Mouse (Mus musculus) kidney, embryonic 14.5 days (tissue): ENCODE results near the gene Nek11. TPM values are rescaled to one million over a fixed set of nuclear protein-coding genes. Genes with fewer than 3 reads are reported as not detected.

ENCODE experiments used
- ATAC-seq: fragments of 200-750 bp; cut with Nextera tagmentation; 2 replicates; pipeline ENCODE4 v1.8.0; 2017; ENCODE audit warnings: moderate number of reproducible peaks, mild to moderate bottlenecking, moderate TSS enrichment, moderate library complexity; ENCODE audit not compliant: low FRiP score, low TSS enrichment
- H3K27ac ChIP-seq: fragments of 300-500 bp; sonication (generic); 2 replicates; pipeline ENCODE4 v1.5.1; 2014; ENCODE audit warnings: low read depth, mild to moderate bottlenecking, low read length, moderate library complexity, mixed read lengths
- H3K27me3 ChIP-seq: fragments of 300-500 bp; sonication (generic); 2 replicates; pipeline ENCODE4 v1.6.1; 2014; ENCODE audit warnings: mild to moderate bottlenecking, low read length; ENCODE audit not compliant: control insufficient read depth, insufficient read depth
- H3K36me3 ChIP-seq: fragments of 300-500 bp; sonication (generic); 2 replicates; pipeline ENCODE4 v1.6.1; 2014; ENCODE audit warnings: low read length, mixed read lengths; ENCODE audit not compliant: control insufficient read depth, insufficient read depth
- H3K4me1 ChIP-seq: fragments of 300-500 bp; sonication (generic); 2 replicates; pipeline ENCODE4 v1.6.1; 2014; ENCODE audit warnings: low read length, mixed read lengths; ENCODE audit not compliant: control insufficient read depth, insufficient read depth
- H3K4me2 ChIP-seq: fragments of 300-500 bp; sonication (generic); replicated peaks from 2 replicates; pipeline ENCODE4 v1.6.1; 2014; ENCODE audit warnings: low read depth, mild to moderate bottlenecking, low read length
- H3K4me3 ChIP-seq: fragments of 300-500 bp; sonication (generic); 2 replicates; pipeline ENCODE4 v1.5.1; 2014; ENCODE audit warnings: mild to moderate bottlenecking, low read length
- H3K9ac ChIP-seq: fragments of 300-500 bp; sonication (generic); 2 replicates; pipeline ENCODE4 v1.6.1; 2014; ENCODE audit warnings: low read depth, mild to moderate bottlenecking, low read length, moderate library complexity
- H3K9me3 ChIP-seq: fragments of 300-500 bp; sonication (generic); 2 replicates; pipeline ENCODE4 v1.6.1; 2016; ENCODE audit warnings: low read length; ENCODE audit not compliant: control insufficient read depth
- WGBS: fragments of 180-500 bp; shearing (Covaris S2); extraction: QIAGEN DNeasy Blood & Tissue Kit; methylation state at CpG from one replicate; pipeline ENCODE4 v1.1.7; 2014; 5-methylcytosine and 5-hydroxymethylcytosine counted together
- polyA plus RNA-seq: library from polyadenylated mRNA; unstranded; fragments of >200 nt; fragmentation: Nextera tagmentation; extraction: Ambion mirVana; gene quantifications from 2 replicates; pipeline ENCODE4 v1.2.1, GENCODE M21; 2014

Nek11 gene
- polyA plus RNA-seq, 1 experiment from 2014 or later, result 0.49 TPM

- H3K9ac ChIP-seq, result no peak overlapping the region
- H3K36me3 ChIP-seq, result no peaks in the 10 kb centered on the region
- no peak overlapping the region for H3K27ac ChIP-seq
- H3K4me2 ChIP-seq, result no peak overlapping the region
- ATAC-seq, result no peak
- H3K4me3 ChIP-seq, result no peak overlapping the region
- 74% methylated on average over 7 of the region's 7 CpGs for WGBS
- H3K27me3 ChIP-seq, result no peaks in the 10 kb centered on the region
- H3K9me3 ChIP-seq, result no peaks in the 10 kb centered on the region
- no peaks in the 10 kb centered on the region for H3K4me1 ChIP-seq
Observed at GRCm38 (mm10) chr9:105376411-105376810, 18.9 kb downstream of the Nek11 start.

GRCm38 (mm10) chr9:105374361-105374760 lies 21.0 kb downstream of the Nek11 start:
- Histone ChIP-seq H3K9ac (no peak overlapping the region), H3K27me3 (no peaks in the 10 kb centered on the region), H3K4me2 (no peak overlapping the region), H3K36me3 (no peaks in the 10 kb centered on the region), H3K27ac (no peak overlapping the region), H3K4me1 (no peaks in the 10 kb centered on the region), H3K9me3 (no peaks in the 10 kb centered on the region), H3K4me3 (no peak overlapping the region)
- 52% methylated on average over 5 of the region's 5 CpGs for WGBS
- no peak for ATAC-seq

GRCm38 (mm10) chr9:105368605-105369004 lies 26.7 kb downstream of the Nek11 start:
- Histone ChIP-seq H3K4me2 (no peak overlapping the region), H3K4me1 (no peaks in the 10 kb centered on the region), H3K27ac (no peak overlapping the region), H3K9ac (no peak overlapping the region), H3K27me3 (no peaks in the 10 kb centered on the region), H3K9me3 (no peaks in the 10 kb centered on the region), H3K4me3 (no peak overlapping the region), H3K36me3 (no peaks in the 10 kb centered on the region)
- no peak for ATAC-seq
- WGBS, result 90% methylated on average over 3 of the region's 3 CpGs

GRCm38 (mm10) chr9:105366199-105366598 lies 29.1 kb downstream of the Nek11 start:
- H3K27me3 ChIP-seq, result no peaks in the 10 kb centered on the region
- H3K9ac ChIP-seq, result no peak overlapping the region
- H3K27ac ChIP-seq, result no peak overlapping the region
- no peak overlapping the region for H3K4me2 ChIP-seq
- H3K9me3 ChIP-seq, result no peaks in the 10 kb centered on the region
- 87% methylated on average over 4 of the region's 4 CpGs for WGBS
- no peaks in the 10 kb centered on the region for H3K36me3 ChIP-seq
- H3K4me1 ChIP-seq, result no peaks in the 10 kb centered on the region
- no peak for ATAC-seq
- H3K4me3 ChIP-seq, result no peak overlapping the region

- no peak overlapping the region for H3K9ac ChIP-seq
- no peak overlapping the region for H3K4me2 ChIP-seq
- no peaks in the 10 kb centered on the region for H3K36me3 ChIP-seq
- no peak overlapping the region for H3K27ac ChIP-seq
- no peaks in the 10 kb centered on the region for H3K4me1 ChIP-seq
- WGBS, result 76% methylated on average over 5 of the region's 5 CpGs
- no peak overlapping the region for H3K4me3 ChIP-seq
- H3K27me3 ChIP-seq, result no peaks in the 10 kb centered on the region
- no peak for ATAC-seq
- H3K9me3 ChIP-seq, result no peaks in the 10 kb centered on the region
Observed at GRCm38 (mm10) chr9:105363520-105364231, 31.6 kb downstream of the Nek11 start.

GRCm38 (mm10) chr9:105362181-105362580 lies 33.1 kb downstream of the Nek11 start:
- Histone ChIP-seq H3K4me3 (no peak overlapping the region), H3K9ac (no peak overlapping the region), H3K4me2 (no peak overlapping the region), H3K9me3 (no peaks in the 10 kb centered on the region), H3K4me1 (no peaks in the 10 kb centered on the region), H3K27ac (no peak overlapping the region), H3K36me3 (no peaks in the 10 kb centered on the region), H3K27me3 (no peaks in the 10 kb centered on the region)
- 82% methylated on average over 2 of the region's 2 CpGs for WGBS
- ATAC-seq, result no peak

- Histone ChIP-seq H3K4me3 (no peak overlapping the region), H3K4me1 (no peaks in the 10 kb centered on the region), H3K4me2 (no peak overlapping the region), H3K27ac (no peak overlapping the region), H3K9ac (no peak overlapping the region), H3K36me3 (no peaks in the 10 kb centered on the region), H3K27me3 (no peaks in the 10 kb centered on the region), H3K9me3 (no peaks in the 10 kb centered on the region)
- no peak for ATAC-seq
- 72% methylated on average over 5 of the region's 5 CpGs for WGBS
Observed at GRCm38 (mm10) chr9:105349034-105349433, 46.3 kb downstream of the Nek11 start.

- 75% methylated on average over 10 of the region's 10 CpGs for WGBS
- no peak overlapping the region for H3K4me2 ChIP-seq
- H3K36me3 ChIP-seq, result no peaks in the 10 kb centered on the region
- H3K9ac ChIP-seq, result no peak overlapping the region
- ATAC-seq, result no peak
- H3K4me1 ChIP-seq, result no peaks in the 10 kb centered on the region
- H3K27ac ChIP-seq, result no peak overlapping the region
- no peaks in the 10 kb centered on the region for H3K27me3 ChIP-seq
- no peak overlapping the region for H3K4me3 ChIP-seq
- peaks cover 5% of the 10 kb centered on the region; the same call in 1 of the 2 replicates for H3K9me3 ChIP-seq
Observed at GRCm38 (mm10) chr9:105348242-105349031, 46.9 kb downstream of the Nek11 start.

- WGBS, result 64% methylated on average over 10 of the region's 10 CpGs
- Histone ChIP-seq H3K27me3 (no peaks in the 10 kb centered on the region), H3K9ac (no peak overlapping the region), H3K4me3 (no peak overlapping the region), H3K9me3 (peaks cover 6% of the 10 kb centered on the region; the same call in 1 of the 2 replicates), H3K4me1 (no peaks in the 10 kb centered on the region), H3K4me2 (no peak overlapping the region), H3K36me3 (no peaks in the 10 kb centered on the region), H3K27ac (no peak overlapping the region)
- no peak for ATAC-seq
Observed at GRCm38 (mm10) chr9:105342994-105343656, 52.2 kb downstream of the Nek11 start.
